In the genomic region with DNA sequence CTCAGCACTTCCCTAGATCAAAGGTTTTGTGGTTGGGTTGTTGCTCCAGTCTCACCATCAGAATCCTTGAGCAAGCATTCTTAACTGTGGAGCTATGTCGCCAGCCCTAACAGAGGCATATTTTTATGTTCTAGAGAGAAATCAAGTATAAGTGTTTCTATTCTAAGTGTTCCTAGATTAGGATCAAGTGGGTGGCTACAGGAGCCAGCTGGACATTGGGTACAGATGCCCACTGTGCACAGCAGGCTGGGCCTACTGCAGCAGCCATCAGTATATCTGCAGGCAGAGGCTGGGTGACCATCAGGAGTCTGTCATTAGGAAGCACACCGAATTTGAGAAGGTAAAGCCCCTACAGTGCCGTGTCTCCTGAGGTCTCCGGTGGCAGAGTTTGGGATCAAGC, we compare ENCODE assay signal across 23 mouse cellular contexts. TPM values are rescaled to one million over a fixed set of nuclear protein-coding genes. Genes with fewer than 3 reads are reported as not detected.
"Had no signal": no experiment of that assay in that cellular context is flagged by ENCODE, and none has a peak within 500 bp of the region (broad histone marks: within the 10 kb centered on the region; RNA-seq: fewer than 3 reads in every experiment).

No protein-coding gene starts in this region.

- H3K4me3 ChIP-seq: layer of hippocampus, adult 2 months; limb, embryonic 12.5 days; limb, embryonic 15.5 days; midbrain, embryonic 13.5 days; myocyte; neural tube, embryonic 13.5 days had no signal

- H3K27ac ChIP-seq: kidney, postnatal 0 days; layer of hippocampus, adult 2 months; limb, embryonic 12.5 days; limb, embryonic 15.5 days; liver, embryonic 14.5 days; macrophage; midbrain, embryonic 13.5 days; neural tube, embryonic 13.5 days; stomach, postnatal 0 days had no signal

- H3K4me1 ChIP-seq: limb, embryonic 12.5 days; limb, embryonic 15.5 days; midbrain, embryonic 13.5 days; neural tube, embryonic 13.5 days had no signal

- H3K4me2 ChIP-seq: limb, embryonic 12.5 days; limb, embryonic 15.5 days; liver, embryonic 11.5 days; lung, embryonic 14.5 days; midbrain, embryonic 13.5 days; neural tube, embryonic 13.5 days had no signal

- H3K27me3 ChIP-seq: limb, embryonic 12.5 days; limb, embryonic 15.5 days; midbrain, embryonic 13.5 days; neural tube, embryonic 13.5 days had no signal

- ATAC-seq: liver, postnatal 0 days; lung, postnatal 0 days; midbrain, embryonic 13.5 days; midbrain, embryonic 16.5 days had no signal

- DNase-seq: kidney, adult 2 months; kidney, postnatal 25 days; layer of hippocampus, postnatal 36 days; liver, postnatal 0 days; lung, embryonic 14.5 days; retina, postnatal 1 day; right cerebral cortex, postnatal 4 days; thymus, postnatal 25 days had no signal

- H3K9ac ChIP-seq: limb, embryonic 12.5 days; limb, embryonic 15.5 days; liver, embryonic 14.5 days; liver, postnatal 0 days; lung, embryonic 14.5 days; midbrain, embryonic 13.5 days; neural tube, embryonic 13.5 days had no signal

- H3K36me3 ChIP-seq: limb, embryonic 12.5 days; limb, embryonic 15.5 days; midbrain, embryonic 13.5 days; neural tube, embryonic 13.5 days had no signal

- H3K9me3 ChIP-seq: limb, embryonic 15.5 days had no signal

RNA-seq across cellular contexts. Expression of gene Serpina1e, which starts 12.3 kb away (rescaled TPM):
- polyA plus RNA-seq: limb, embryonic 12.5 days; macrophage; midbrain, embryonic 16.5 days; neural tube, embryonic 13.5 days had no signal

RNA-seq across cellular contexts. Expression of gene Serpina11, which starts 18.7 kb away (rescaled TPM):
- polyA plus RNA-seq: kidney, embryonic 14.5 days; kidney, postnatal 0 days; limb, embryonic 12.5 days; limb, embryonic 15.5 days; lung, embryonic 14.5 days; lung, postnatal 0 days; macrophage; midbrain, embryonic 13.5 days; midbrain, embryonic 16.5 days; neural tube, embryonic 13.5 days; stomach, embryonic 14.5 days had no signal

RNA-seq across cellular contexts. Expression of gene Serpina9, which starts 42.5 kb away (rescaled TPM):
- polyA plus RNA-seq: kidney, adult 2 months; kidney, embryonic 14.5 days; kidney, postnatal 0 days; limb, embryonic 12.5 days; liver, embryonic 11.5 days; liver, embryonic 14.5 days; lung, embryonic 14.5 days; macrophage; midbrain, embryonic 13.5 days; midbrain, embryonic 16.5 days; neural tube, embryonic 13.5 days; stomach, embryonic 14.5 days had no signal
